Mouse (Mus musculus) adrenal gland, postnatal 4 days (tissue): ENCODE results near the gene Ddx51. TPM values are rescaled to one million over a fixed set of nuclear protein-coding genes. Genes with fewer than 3 reads are reported as not detected.

Source experiments
- DNase-seq, 2 experiments: peaks; one replicate each; pipeline ENCODE4 v3.0.0; 2021 to 2022; ENCODE audit warnings: low spot score in 2 of 2, mixed read lengths in 2 of 2
- microRNA-seq: library from miRNA; unstranded; fragments of <30 nt; microRNA quantifications from one replicate; pipeline ENCODE4 v1.2.0, GENCODE M21; 2021
- total RNA-seq, 2 experiments: library from RNA; stranded (reverse); gene quantifications; 2 replicates each; pipeline ENCODE4 v1.2.3; 2021

Ddx51 gene
- total RNA-seq, 2 experiments from 2014 or later = 26.3 to 27.0 TPM

GRCm38 (mm10) chr5:110653686-110654085 is 435 bp downstream of the Ddx51 start:
- DNase-seq = peak in 1 of 2 experiments; percentile 15

GRCm38 (mm10) chr5:110659682-110660081 is 6.4 kb downstream of the Ddx51 start:
- no peak for DNase-seq

DNA sequence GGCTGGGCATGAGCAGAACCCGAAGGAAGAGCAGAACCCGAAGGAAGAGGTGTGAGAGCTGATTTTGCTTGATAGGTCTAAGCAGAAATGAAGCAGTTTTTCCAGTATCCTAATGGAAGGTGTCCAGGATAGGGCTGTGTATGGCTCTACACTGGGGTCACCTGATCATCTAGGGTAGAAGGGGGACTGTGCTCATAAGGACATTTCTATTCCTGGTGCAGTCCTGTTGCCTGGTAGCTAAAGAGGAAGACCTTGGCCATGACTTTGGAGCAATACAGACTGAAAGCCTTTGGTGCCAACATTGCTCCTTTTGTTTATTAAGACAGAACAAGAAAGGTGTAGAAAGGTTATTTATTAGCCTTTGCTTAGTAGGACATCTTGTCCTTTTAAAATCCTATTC is 10.8 kb downstream of the Ddx51 start:
- DNase-seq = no peak

GRCm38 (mm10) chr5:110664750-110665269 is 11.6 kb downstream of the Ddx51 start:
- DNase-seq = no peak

DNA sequence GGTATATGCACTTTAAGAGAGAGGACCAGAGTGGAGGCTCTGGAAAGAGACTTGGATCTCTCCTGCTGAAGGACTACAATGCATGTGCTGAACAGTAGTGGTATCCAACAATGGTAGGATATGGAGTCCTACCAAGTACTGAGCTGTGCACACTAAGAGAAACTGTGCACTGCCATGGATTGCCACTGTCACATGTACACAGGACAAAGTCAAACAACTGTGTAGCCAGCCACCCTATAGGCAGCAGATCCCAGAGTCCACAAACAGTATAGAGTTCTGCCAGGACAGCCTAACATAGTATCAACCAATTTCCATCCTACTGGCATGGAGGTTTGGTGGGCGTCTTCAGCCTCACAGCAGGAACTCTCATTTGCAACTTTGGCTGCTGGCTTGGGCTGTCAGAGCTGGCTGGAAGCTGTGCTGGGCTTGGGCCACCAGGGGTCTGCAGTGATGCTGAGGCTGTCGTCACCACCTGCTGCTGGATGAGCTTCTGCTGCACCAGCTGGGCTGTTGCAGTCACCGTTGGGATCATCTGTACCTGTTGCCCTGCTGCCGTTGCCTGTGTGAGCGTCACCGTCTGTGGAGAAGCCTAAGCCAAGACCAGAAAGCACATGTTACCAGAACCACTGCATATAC is 12.4 kb downstream of the Ddx51 start:
- no peak for DNase-seq

- DNase-seq = no peak
Measured at GRCm38 (mm10) chr5:110682041-110682440, 28.8 kb downstream of the Ddx51 start.

GRCm38 (mm10) chr5:110698617-110699016 is 45.4 kb downstream of the Ddx51 start:
- DNase-seq = no peak

- no peak for DNase-seq
Measured at GRCm38 (mm10) chr5:110704004-110704403, 50.8 kb downstream of the Ddx51 start.

GRCm38 (mm10) chr5:110709256-110709655 is 56.0 kb downstream of the Ddx51 start:
- no peak for DNase-seq

Small RNA genes lying within 50 kb of the gene (microRNA-seq; reads per million reads assigned to microRNA genes)
- 2.6 reads per million, percentile 2 among the genes with 10 or more reads in this experiment for gene Mir7026

Other genes starting within 250 kb of the Ddx51 start
- gene Fbrsl1, start 204.9 kb upstream of the Ddx51 start, total RNA-seq = 10 to 100 TPM; 97.9 to 99.9 TPM
- gene Galnt9, start 109.1 kb upstream of the Ddx51 start, total RNA-seq = under 1 TPM; 0.76 to 0.85 TPM
- gene Noc4l, start within 50 bp of the Ddx51 start, total RNA-seq = 10 to 100 TPM; 27.0 to 29.3 TPM
- 100 to 1,000 TPM in 1 of 2 experiments, 10 to 100 TPM in 1; 93.2 to 114 TPM for gene Ep400, start 117.3 kb downstream of the Ddx51 start, total RNA-seq
- 10 to 100 TPM; 40.2 to 47.2 TPM for gene Pus1, start 127.2 kb downstream of the Ddx51 start, total RNA-seq
- 10 to 100 TPM; 59.5 to 64.8 TPM for gene Ulk1, start 156.6 kb downstream of the Ddx51 start, total RNA-seq
- 10 to 100 TPM; 24.3 to 25.3 TPM for gene Hscb, start 186.3 kb downstream of the Ddx51 start, total RNA-seq
- gene Chek2, start 186.5 kb downstream of the Ddx51 start, total RNA-seq = 10 to 100 TPM in 1 of 2 experiments, 1 to 10 TPM in 1; 8.2 to 13.3 TPM
- 10 to 100 TPM; 34.1 TPM for gene Ttc28, start 226.4 kb downstream of the Ddx51 start, total RNA-seq